Mouse (Mus musculus) intestine, postnatal 0 days (tissue): ENCODE measurements around the gene Peak1. TPM values are rescaled to one million over a fixed set of nuclear protein-coding genes. Genes with fewer than 3 reads are reported as not detected.

Experiments used
- ATAC-seq: fragments of 200-750 bp; cut with Nextera tagmentation; 2 replicates; pipeline ENCODE4 v1.8.0; 2017; ENCODE audit warnings: mild to moderate bottlenecking, moderate TSS enrichment, moderate library complexity
- H3K27ac ChIP-seq: fragments of 300-500 bp; sonication (generic); 2 replicates; pipeline ENCODE4 v1.5.1; 2014; ENCODE audit warnings: mild to moderate bottlenecking, low read depth, low read length, moderate library complexity
- H3K27me3 ChIP-seq: fragments of 300-500 bp; sonication (generic); replicated peaks from 2 replicates; pipeline ENCODE4 v1.6.1; 2014; ENCODE audit warnings: low read length, mixed read lengths; ENCODE audit not compliant: control insufficient read depth, insufficient read depth
- H3K36me3 ChIP-seq: fragments of 300-500 bp; sonication (generic); 2 replicates; pipeline ENCODE4 v1.6.1; 2014; ENCODE audit warnings: mild to moderate bottlenecking, moderate library complexity; ENCODE audit not compliant: control insufficient read depth, insufficient read depth
- H3K4me1 ChIP-seq: fragments of 300-500 bp; sonication (generic); replicated peaks from 2 replicates; pipeline ENCODE4 v1.6.1; 2014; ENCODE audit warnings: antibody characterized with exemption, low read length, mixed read lengths; ENCODE audit not compliant: control insufficient read depth, insufficient read depth
- H3K4me2 ChIP-seq: fragments of 300-500 bp; sonication (generic); replicated peaks from 2 replicates; pipeline ENCODE4 v1.6.1; 2014; ENCODE audit warnings: low read depth, mild to moderate bottlenecking, moderate library complexity
- H3K4me3 ChIP-seq: fragments of 300-500 bp; sonication (generic); 2 replicates; pipeline ENCODE4 v1.5.1; 2014; ENCODE audit warnings: low read depth, low read length
- H3K9ac ChIP-seq: fragments of 300-500 bp; sonication (generic); 2 replicates; pipeline ENCODE4 v1.6.1; 2014; ENCODE audit warnings: mild to moderate bottlenecking, low read depth, low read length
- H3K9me3 ChIP-seq: fragments of 300-500 bp; sonication (generic); 2 replicates; pipeline ENCODE4 v1.6.1; 2016; ENCODE audit warnings: mixed run types; ENCODE audit not compliant: control insufficient read depth
- CTCF ChIP-seq: sonication (generic); IDR thresholded peaks from 2 replicates; pipeline ENCODE4 v1.5.1; 2016; ENCODE audit warnings: low read depth, mild to moderate bottlenecking, control low read depth, antibody characterized with exemption, moderate library complexity
- WGBS: fragments of 180-500 bp; shearing (Covaris S2); extraction: QIAGEN DNeasy Blood & Tissue Kit; methylation state at CpG from one replicate; pipeline ENCODE4 v1.1.7; 2014; 5-methylcytosine and 5-hydroxymethylcytosine counted together
- polyA plus RNA-seq: library from polyadenylated mRNA; unstranded; fragments of >200 nt; fragmentation: Nextera tagmentation; extraction: Ambion mirVana; gene quantifications from 2 replicates; pipeline ENCODE4 v1.2.1, GENCODE M21; 2015

Peak1 gene
- 5.9 and 6.4 TPM in 2 replicates for polyA plus RNA-seq

GRCm38 (mm10) chr9:56417948-56418737 lies at the start of gene Peak1, which contains the start of gene Hmg20a:
Gene Peak1, minus strand, starts transcription at chr9:56418067.
Gene Hmg20a, plus strand, starts transcription at chr9:56418609.
- H3K36me3 ChIP-seq, result no peaks in the 10 kb centered on the region
- peak within 1 kb of the TSS; percentile 90 for H3K27ac ChIP-seq
- H3K9ac ChIP-seq, result peak within 1 kb of the TSS; percentile 87
- ATAC-seq, result peak; percentile 99
- no peak for TF ChIP-seq CTCF
- peak within 1 kb of the TSS; percentile 83 for H3K4me2 ChIP-seq
- H3K4me3 ChIP-seq, result peak within 1 kb of the TSS; percentile 90
- no peaks in the 10 kb centered on the region for H3K9me3 ChIP-seq
- H3K4me1 ChIP-seq, result no peaks in the 10 kb centered on the region
- WGBS, result under 1% methylated on average over 58 of the region's 59 CpGs
- H3K27me3 ChIP-seq, result no peaks in the 10 kb centered on the region

- no peak overlapping the region for H3K9ac ChIP-seq
- H3K4me3 ChIP-seq, result no peak overlapping the region
- no peak for TF ChIP-seq CTCF
- no peak overlapping the region for H3K4me2 ChIP-seq
- peaks cover 12% of the 10 kb centered on the region; the same call in 1 of the 2 replicates for H3K4me1 ChIP-seq
- H3K36me3 ChIP-seq, result peaks cover 15% of the 10 kb centered on the region; the same call in 1 of the 2 replicates
- H3K27me3 ChIP-seq, result no peaks in the 10 kb centered on the region
- H3K9me3 ChIP-seq, result no peaks in the 10 kb centered on the region
- WGBS, result 90% methylated on average over 4 of the region's 4 CpGs
- ATAC-seq, result no peak
- H3K27ac ChIP-seq, result no peak overlapping the region
Measured at GRCm38 (mm10) chr9:56466251-56466650, 48.4 kb upstream of the Peak1 start.

GRCm38 (mm10) chr9:56464863-56465654 lies 47.2 kb upstream of the Peak1 start:
- Histone ChIP-seq H3K9me3 (no peaks in the 10 kb centered on the region), H3K27ac (no peak overlapping the region), H3K4me1 (peaks cover 12% of the 10 kb centered on the region; the same call in 1 of the 2 replicates), H3K27me3 (no peaks in the 10 kb centered on the region), H3K9ac (no peak overlapping the region), H3K4me3 (no peak overlapping the region), H3K36me3 (peaks cover 15% of the 10 kb centered on the region; the same call in 1 of the 2 replicates), H3K4me2 (no peak overlapping the region)
- 0 out of 2 replicates have a peak, but pooled peaks have one; percentile 22 for ATAC-seq
- 52% methylated on average over 23 of the region's 23 CpGs for WGBS
- TF ChIP-seq CTCF, result no peak

DNA sequence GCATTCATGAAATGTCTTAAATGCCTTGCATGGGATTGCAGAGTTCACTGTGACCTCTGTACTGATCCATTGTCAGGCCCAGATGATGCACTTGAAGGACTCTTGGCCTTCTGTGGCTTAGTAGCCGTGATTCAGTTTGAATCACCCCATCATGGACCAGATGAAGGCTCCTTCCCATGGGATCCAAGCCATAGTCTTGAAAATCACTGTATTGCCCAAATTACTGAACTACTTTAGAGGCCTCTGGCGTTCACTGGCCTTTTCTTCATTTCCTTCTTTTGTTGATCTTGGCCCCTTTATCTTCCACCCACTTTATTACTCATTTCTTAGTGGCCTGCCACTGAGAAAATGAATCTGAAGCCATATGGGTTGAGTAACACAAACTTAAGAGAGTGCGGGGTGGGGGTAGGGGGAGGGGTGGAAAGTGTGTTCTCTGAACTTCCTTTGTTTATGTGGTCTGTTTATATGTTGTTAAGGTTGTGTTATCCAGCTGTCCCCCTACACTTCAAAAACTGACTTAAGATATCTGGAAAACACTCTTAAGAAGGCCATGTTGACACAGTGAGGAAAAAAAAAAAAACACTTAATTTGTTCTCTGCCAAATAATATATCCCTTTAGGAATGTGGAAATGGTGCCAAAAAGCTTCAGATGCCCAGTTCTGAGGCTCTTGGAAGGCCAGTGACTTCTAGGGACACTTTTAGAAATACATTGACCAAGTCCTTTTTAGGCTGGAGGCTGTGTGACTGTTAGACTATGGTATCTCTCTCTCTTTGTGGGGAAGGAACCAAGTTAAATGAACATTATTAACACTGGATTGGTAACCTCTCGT lies 46.0 kb upstream of the Peak1 start:
- WGBS, result 31% methylated on average over 4 of the region's 4 CpGs
- no peak overlapping the region for H3K4me2 ChIP-seq
- no peaks in the 10 kb centered on the region for H3K9me3 ChIP-seq
- peaks cover 7% of the 10 kb centered on the region; the same call in 1 of the 2 replicates for H3K36me3 ChIP-seq
- no peak for TF ChIP-seq CTCF
- H3K9ac ChIP-seq, result no peak overlapping the region
- ATAC-seq, result no peak
- H3K4me1 ChIP-seq, result peaks cover 12% of the 10 kb centered on the region; the same call in 1 of the 2 replicates
- peak overlapping the region; percentile 17; the same call in 1 of the 2 replicates for H3K27ac ChIP-seq
- H3K27me3 ChIP-seq, result no peaks in the 10 kb centered on the region
- no peak overlapping the region for H3K4me3 ChIP-seq

GRCm38 (mm10) chr9:56463046-56463445 lies 45.2 kb upstream of the Peak1 start:
- peak overlapping the region; percentile 17; the same call in 1 of the 2 replicates for H3K27ac ChIP-seq
- no peak overlapping the region for H3K9ac ChIP-seq
- no peak overlapping the region for H3K4me3 ChIP-seq
- ATAC-seq, result no peak
- H3K36me3 ChIP-seq, result peaks cover 6% of the 10 kb centered on the region; the same call in 1 of the 2 replicates
- H3K27me3 ChIP-seq, result no peaks in the 10 kb centered on the region
- TF ChIP-seq CTCF, result no peak
- no peak overlapping the region for H3K4me2 ChIP-seq
- H3K4me1 ChIP-seq, result peaks cover 12% of the 10 kb centered on the region; the same call in 1 of the 2 replicates
- 86% methylated on average over 2 of the region's 2 CpGs for WGBS
- no peaks in the 10 kb centered on the region for H3K9me3 ChIP-seq
